Mouse (Mus musculus) G1E-ER4 (cell line): Measurements from ENCODE around the gene Azin2. TPM values are rescaled to one million over a fixed set of nuclear protein-coding genes. Genes with fewer than 3 reads are reported as not detected.

ENCODE experiments used
- GATA1 ChIP-seq: IDR thresholded peaks from one replicate; pipeline ENCODE4 v1.8.0; 2012; ENCODE audit warnings: low read length, inconsistent platforms
- polyA plus RNA-seq: library from polyadenylated mRNA; stranded (reverse); fragments of >175 nt; gene quantifications from 2 replicates; pipeline ENCODE4 v1.2.3, GENCODE M21; 2012

The Azin2 gene
- polyA plus RNA-seq, 1 experiment: not detected

- no peak for TF ChIP-seq GATA1
Observed at GRCm38 (mm10) chr4:128917756-128918155, 44.5 kb downstream of the Azin2 start.

DNA sequence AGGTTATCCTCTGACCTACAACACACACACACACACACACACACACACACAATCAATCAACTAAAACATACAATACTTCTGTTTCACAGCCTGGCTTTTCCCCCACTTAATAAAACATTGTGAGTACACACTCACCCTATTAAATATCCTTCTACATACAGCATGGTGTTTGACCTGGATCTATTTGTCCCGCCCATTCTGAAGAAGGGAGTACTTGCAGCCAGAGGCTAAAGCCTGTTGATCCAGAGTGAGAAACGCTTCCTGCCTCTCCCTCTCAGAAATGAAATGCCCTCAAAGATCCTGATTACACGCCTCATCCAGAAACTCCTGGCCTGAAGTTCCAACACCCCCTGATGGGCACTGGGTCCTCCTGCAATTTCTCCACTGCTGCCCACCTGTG is 45.1 kb downstream of the Azin2 start:
- TF ChIP-seq GATA1: no peak

DNA sequence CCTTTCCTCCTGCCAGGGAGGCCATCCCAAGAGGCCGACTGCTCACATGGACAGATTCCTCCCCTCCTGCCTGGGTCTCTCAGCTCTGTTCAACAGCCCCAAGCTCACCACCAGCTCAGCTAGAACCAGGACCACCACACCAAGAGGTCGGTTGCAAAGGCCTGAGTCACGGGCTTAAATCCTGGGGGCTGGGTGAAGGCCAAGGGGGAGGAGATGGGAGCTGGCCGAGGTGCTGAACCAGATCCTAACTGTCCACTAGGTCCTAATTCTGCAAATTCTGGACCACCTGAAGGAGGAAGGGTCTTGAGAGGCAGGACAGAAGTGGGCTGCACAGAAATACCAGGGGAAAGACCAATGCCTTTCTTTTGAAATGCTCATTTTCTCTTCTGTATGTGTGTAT is 48.4 kb downstream of the Azin2 start:
- TF ChIP-seq GATA1: no peak

DNA sequence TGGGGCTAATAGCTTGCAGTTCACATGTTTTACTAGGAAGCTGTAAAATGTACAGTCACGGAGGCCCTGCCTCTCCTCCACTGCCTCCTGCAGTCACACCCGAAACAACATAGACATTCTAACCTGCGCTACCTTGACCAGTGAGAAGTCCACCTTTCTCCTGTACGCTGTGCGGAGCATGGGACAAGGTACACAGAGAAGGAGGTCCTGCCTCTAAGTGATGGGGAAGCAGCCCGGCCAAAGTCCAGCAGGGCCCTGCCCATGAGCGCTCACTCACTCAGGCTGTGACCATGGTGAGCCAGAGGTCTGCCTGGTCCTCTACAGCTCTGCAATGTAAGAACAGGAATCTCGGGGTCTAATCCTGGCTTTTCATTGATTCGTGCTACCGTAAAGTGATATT is 50.2 kb downstream of the Azin2 start:
- no peak for TF ChIP-seq GATA1

DNA sequence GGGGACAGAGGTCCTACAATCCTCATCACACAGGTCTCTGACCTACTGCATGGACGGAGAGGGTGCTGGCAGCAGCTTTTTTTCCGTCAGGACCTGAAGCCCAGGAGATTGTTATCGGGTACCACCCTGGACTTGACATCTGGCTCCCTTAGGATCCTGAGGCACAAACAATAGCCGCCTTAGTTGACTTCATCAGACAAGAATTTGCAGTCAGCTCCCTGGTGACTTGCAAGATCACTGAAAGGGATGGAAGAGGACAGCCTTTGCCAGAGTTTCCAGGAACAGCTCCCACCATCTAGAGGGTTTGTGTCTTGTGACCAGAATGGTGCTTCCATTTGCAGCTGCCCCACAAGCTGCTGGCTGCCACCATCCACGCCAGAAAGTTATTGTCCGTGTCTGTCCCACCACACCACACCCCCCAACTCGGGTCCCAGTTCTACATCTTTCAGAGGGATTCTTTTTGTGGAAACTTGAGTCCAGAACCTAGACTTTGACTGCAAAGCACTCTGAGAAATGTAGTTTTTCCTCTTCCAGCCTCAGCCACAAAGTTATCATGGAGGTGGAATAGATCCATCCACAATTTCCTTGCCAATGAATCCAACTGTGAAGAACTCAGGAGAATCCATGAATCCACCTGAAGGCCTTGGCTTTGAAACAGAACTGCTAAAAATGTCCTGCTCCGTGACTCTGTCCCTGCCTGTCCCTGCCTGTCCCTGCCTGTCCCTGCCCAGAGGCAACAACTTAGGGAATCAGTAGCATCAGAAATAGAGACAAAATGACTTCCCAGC is 51.8 kb downstream of the Azin2 start:
- no peak for TF ChIP-seq GATA1

DNA sequence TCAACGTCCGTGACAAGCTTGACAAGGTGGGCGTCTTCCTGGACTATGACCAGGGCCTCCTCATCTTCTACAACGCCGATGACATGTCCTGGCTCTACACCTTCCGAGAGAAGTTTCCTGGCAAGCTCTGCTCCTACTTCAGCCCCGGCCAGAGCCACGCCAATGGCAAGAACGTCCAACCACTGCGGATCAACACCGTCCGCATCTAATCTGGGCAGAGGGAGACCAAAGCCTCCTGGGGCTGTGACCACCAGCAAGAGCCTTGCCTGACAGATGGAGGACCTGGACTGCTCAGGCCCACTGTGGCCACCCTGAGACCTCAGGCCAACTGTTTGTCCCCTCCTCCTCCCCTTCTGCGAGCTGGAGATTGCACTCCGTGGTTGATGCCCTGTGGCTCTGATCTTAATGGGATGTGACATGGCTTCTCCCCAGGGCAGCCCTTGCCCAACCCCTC is 52.8 kb downstream of the Azin2 start:
- no peak for TF ChIP-seq GATA1

- no peak for TF ChIP-seq GATA1
Observed at GRCm38 (mm10) chr4:128908586-128909377, 53.5 kb downstream of the Azin2 start.

GRCm38 (mm10) chr4:128907238-128907968 is 54.8 kb downstream of the Azin2 start:
- no peak for TF ChIP-seq GATA1

GRCm38 (mm10) chr4:128906757-128907156 is 55.5 kb downstream of the Azin2 start:
- TF ChIP-seq GATA1: no peak

GRCm38 (mm10) chr4:128905251-128905650 is 57.0 kb downstream of the Azin2 start:
- no peak for TF ChIP-seq GATA1

DNA sequence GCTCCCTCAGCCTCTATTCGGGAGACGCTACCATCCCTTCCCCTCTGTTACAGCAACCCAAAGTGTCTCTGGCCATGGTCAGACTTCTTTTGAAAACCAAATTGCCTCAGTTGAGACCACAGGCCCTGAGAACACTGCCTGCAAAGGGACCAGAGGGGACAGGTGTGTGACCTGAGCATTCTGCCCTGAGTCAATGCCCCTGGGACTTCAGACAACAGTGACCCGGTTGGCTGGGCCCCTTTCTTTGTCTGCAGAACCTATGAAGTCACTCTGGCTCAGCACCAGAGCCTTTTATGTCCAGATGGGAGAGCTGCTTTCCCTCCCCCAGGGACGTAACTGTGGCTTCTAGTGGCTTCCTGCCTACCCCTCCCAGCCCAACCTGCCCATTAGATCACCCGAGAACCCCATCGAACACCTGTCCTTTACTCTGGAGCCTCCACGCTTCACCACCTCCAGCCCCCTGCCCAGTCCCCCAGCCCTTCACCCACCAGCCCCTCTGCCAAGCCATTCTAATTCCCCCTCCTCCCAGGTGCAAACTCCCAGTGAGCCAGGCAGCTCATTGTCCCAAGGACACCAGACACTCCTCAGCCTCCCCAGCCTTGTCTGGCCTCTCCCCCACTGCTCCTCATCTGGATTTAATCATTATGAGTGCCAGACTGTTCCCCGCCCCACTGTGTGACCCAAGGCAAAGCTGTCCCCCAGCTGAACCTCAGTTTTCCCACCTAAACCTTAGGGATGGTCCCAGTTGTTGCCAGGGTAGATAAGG is 58.0 kb downstream of the Azin2 start:
- no peak for TF ChIP-seq GATA1

DNA sequence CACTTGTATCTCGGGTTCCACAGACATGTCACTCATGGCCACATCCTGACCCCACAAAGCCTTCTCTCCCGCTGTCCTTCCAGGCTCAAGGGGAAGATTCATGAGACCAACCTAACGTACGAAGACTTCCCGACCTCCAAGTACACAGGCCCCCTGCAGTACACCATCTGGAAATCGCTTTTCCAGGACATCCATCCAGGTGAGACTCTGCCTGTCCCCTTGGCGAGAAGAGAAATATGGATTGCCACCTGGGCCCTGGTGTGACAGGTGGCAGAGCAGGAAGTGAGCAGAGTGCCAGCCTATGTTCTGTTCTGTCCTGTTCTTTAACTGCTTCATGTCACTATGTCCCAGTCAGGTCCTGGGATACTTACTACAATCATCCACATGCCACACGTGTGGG is 59.9 kb downstream of the Azin2 start:
- no peak for TF ChIP-seq GATA1

GRCm38 (mm10) chr4:128900484-128900883 is 61.8 kb downstream of the Azin2 start:
- TF ChIP-seq GATA1: no peak

DNA sequence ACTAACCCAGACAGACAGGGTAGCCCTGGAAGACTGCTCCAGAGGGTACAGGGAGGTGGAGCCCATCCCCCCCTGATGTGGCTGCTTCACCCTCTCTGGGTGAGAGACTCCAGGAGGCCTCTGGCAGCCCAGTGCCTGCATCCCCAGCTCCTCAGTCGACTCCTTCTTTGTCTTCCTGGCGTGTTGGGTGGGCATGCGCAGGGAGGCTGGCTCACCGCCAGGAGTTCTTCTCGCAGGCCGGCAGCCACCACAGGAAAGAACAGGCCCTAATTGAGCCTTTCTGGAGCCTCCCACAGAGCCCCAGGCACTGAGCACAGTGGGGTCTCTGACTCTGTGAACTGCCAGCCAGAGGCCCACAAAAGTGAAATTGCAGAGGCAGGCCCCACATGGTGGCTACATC is 62.9 kb downstream of the Azin2 start:
- no peak for TF ChIP-seq GATA1

- no peak for TF ChIP-seq GATA1
Observed at GRCm38 (mm10) chr4:128897911-128898421, 64.3 kb downstream of the Azin2 start.
